Mouse (Mus musculus) T-cell, adult 66 days (primary cell): ENCODE measurements around the gene Kctd20. TPM values are rescaled to one million over a fixed set of nuclear protein-coding genes. Genes with fewer than 3 reads are reported as not detected.

ENCODE experiments used
- total RNA-seq, 2 experiments: library from RNA; stranded (reverse); gene quantifications; 3 replicates in 1 of 2; 4 replicates in 1 of 2; pipeline ENCODE4 v1.2.4; 2023

Kctd20 gene
- 10 to 100 TPM; 53.2 to 66.8 TPM for total RNA-seq

GRCm38 (mm10) chr17:28951831-28952799, at the start of gene Kctd20:
TSS of gene Kctd20 (plus strand) at chr17:28951950.

DNA sequence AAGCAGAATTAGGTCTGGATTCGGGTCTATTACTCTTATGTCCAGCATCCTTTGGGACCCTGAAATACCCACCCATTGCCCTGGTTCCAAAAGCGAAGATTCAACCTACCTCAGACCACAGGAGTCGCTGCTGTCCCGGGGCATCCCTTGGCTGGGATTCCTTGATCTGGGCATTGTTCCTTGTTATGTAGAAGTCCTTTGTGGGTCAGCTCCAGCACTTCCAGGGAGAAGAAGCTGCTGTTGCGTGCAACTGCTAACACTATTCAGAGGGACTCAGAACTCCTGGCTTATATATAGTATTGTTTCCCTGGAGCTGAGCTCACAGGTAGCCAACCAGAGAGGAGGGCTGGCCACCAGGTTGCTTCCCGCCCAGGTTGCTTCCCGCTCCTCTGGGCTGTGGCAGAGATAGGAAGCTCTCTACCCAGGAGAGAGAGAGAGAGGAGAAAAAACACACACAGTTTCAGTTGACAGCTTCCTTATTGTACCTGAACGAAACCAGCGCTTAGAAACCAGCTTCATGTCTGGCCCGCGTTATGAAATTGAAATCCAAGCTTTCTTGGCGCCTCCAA, 36.6 kb upstream of the Kctd20 start, which contains the start of gene 4930539E08Rik:
Gene 4930539E08Rik, minus strand, starts transcription at position 265 of the 569 bp plus-strand sequence.

DNA sequence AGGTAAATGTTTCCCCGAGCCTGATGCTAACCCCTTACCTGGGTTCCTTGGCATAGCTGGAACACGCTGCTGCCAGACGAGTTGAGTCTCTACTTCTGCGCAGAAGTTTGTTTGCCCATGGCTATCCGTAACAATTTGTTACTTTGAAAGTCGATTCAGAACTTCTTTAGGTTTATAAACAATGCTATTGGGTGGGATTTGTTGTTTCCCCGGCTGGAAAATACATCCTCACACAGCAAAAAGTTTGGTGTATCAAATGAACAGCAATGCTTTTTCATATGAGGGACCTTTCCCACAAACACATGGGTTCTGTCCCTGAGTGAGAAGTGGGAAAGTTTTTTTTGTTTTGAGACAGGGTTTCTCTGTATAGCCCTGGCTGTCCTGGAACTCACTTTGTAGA, 8.0 kb upstream of the Kctd20 start, which contains the start of gene Pxt1:
Gene Pxt1, minus strand, starts transcription at position 101 of the 400 bp plus-strand sequence.

DNA sequence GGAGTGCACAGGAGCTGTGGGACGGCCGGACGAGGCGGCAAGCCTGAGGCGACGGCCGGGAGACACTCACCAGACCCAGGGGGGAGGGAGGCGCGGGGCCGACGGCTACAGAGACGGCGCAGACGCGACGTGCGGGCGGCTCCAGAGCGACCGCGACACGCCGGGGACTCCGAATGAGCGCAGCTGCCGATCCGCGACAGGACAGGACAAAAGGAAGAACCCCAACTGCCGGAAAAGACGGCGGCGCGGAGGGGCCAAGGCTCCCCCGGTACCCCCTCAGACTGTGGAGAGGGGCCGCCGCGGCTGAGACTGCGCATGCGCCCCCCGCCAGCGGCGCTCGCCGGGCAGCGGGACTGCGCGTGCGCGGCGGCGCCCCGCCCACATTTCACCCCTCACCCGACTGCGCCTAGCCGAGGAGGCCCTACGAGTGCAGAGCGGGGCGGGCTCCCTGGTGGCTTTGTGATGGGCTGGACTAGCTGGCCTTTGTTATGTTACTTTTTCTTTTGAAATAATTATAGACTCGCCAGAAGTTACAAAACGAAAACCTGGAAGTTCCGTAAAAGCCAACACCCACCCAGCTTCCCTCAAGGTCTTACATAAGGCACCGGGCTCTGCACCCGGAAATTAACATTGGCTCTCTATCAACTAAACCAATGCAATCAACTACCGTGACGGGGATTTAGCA, 56.0 kb downstream of the Kctd20 start, which contains the start of gene Stk38:
Gene Stk38, minus strand, starts transcription at position 355 of the 685 bp plus-strand sequence.

Other genes starting within 250 kb of the Kctd20 start
- gene AC170998.1, start 225.9 kb upstream of the Kctd20 start, total RNA-seq, result 10 to 100 TPM; 12.6 to 14.1 TPM
- 1 to 10 TPM; 1.6 to 2.3 TPM for gene Mapk13, start 182.7 kb upstream of the Kctd20 start, total RNA-seq
- 10 to 100 TPM; 49.1 to 51.3 TPM for gene Brpf3, start 150.9 kb upstream of the Kctd20 start, total RNA-seq
- gene Pnpla1, start 93.5 kb upstream of the Kctd20 start, total RNA-seq, result not detected
- 1 to 10 TPM in 1 of 2 experiments, under 1 TPM in 1; 0.84 to 1.8 TPM for gene 4930539E08Rik, start 36.6 kb upstream of the Kctd20 start, total RNA-seq
- gene Pxt1, start 8.1 kb upstream of the Kctd20 start, total RNA-seq, result not detected
- 100 to 1,000 TPM; 488 to 500 TPM for gene Stk38, start 56.0 kb downstream of the Kctd20 start, total RNA-seq
- gene Srsf3, start 80.7 kb downstream of the Kctd20 start, total RNA-seq, result 100 to 1,000 TPM; 451 to 471 TPM
- gene Cdkn1a, start 139.0 kb downstream of the Kctd20 start, total RNA-seq, result 1 to 10 TPM; 1.8 to 3.6 TPM
- under 1 TPM; 0.29 to 0.74 TPM for gene Rab44, start 162.2 kb downstream of the Kctd20 start, total RNA-seq